Mouse (Mus musculus): ENCODE measurements around the gene Tssc4. TPM values are rescaled to one million over a fixed set of nuclear protein-coding genes. Genes with fewer than 3 reads are reported as not detected.

The Tssc4 gene
- polyA plus RNA-seq, 1 experiment, result 86.7 TPM

- Histone ChIP-seq H3K4me3 (ENCODE audit: insufficient read depth, poor library complexity, severe bottlenecking) (no peak overlapping the region), H3K79me3 (ENCODE audit: low read depth) (no peaks in the 10 kb centered on the region), H3K36me3 (ENCODE audit: control insufficient read depth, insufficient read depth) (no peaks in the 10 kb centered on the region), H3K27me3 (ENCODE audit: control insufficient read depth, insufficient read depth, insufficient read length) (no peaks in the 10 kb centered on the region), H3K79me2 (ENCODE audit: control insufficient read depth, insufficient read depth) (no peaks in the 10 kb centered on the region), H3ac (ENCODE audit: control insufficient read depth, insufficient read length, low read depth) (no peak overlapping the region)
- TF ChIP-seq USF1 (IDR thresholded peaks at IDR 0.05; ENCODE audit: low read depth), result no peak
- TF ChIP-seq MYOD1 (IDR thresholded peaks at IDR 0.05; ENCODE audit: control insufficient read depth, insufficient read length, low read depth), result no peak
- TF ChIP-seq MAX (IDR thresholded peaks at IDR 0.05), result no peak
- TF ChIP-seq FOSL1 (IDR thresholded peaks at IDR 0.05; ENCODE audit: insufficient read depth, low read length, poor library complexity, severe bottlenecking), result no peak
- no peak for TF ChIP-seq MYOG (IDR thresholded peaks at IDR 0.05; ENCODE audit: control insufficient read depth, extremely low read depth, insufficient read length)
- no peak for TF ChIP-seq CEBPB (IDR thresholded peaks at IDR 0.05; ENCODE audit: low read depth)
- no peak for TF ChIP-seq CTCF (IDR thresholded peaks at IDR 0.05; ENCODE audit: control insufficient read depth, insufficient read depth, insufficient read length)
Measured at GRCm38 (mm10) chr7:143077351-143077750, 8.3 kb downstream of the Tssc4 start.

GRCm38 (mm10) chr7:143082024-143082423 lies 13.0 kb downstream of the Tssc4 start:
- Histone ChIP-seq H3ac (ENCODE audit: control insufficient read depth, insufficient read length, low read depth) (no peak overlapping the region), H3K36me3 (ENCODE audit: control insufficient read depth, insufficient read depth) (no peaks in the 10 kb centered on the region)

GRCm38 (mm10) chr7:143083708-143084107 lies 14.7 kb downstream of the Tssc4 start:
- Histone ChIP-seq H3K4me3 (ENCODE audit: insufficient read depth, poor library complexity, severe bottlenecking) (no peak overlapping the region), H3K36me3 (ENCODE audit: control insufficient read depth, insufficient read depth) (no peaks in the 10 kb centered on the region), H3ac (ENCODE audit: control insufficient read depth, insufficient read length, low read depth) (no peak overlapping the region), H3K79me3 (ENCODE audit: low read depth) (no peaks in the 10 kb centered on the region), H3K27me3 (ENCODE audit: control insufficient read depth, insufficient read depth, insufficient read length) (peaks cover 3% of the 10 kb centered on the region), H3K79me2 (ENCODE audit: control insufficient read depth, insufficient read depth) (no peaks in the 10 kb centered on the region)
- TF ChIP-seq MAX (IDR thresholded peaks at IDR 0.05) (no peak), MYOD1 (IDR thresholded peaks at IDR 0.05; ENCODE audit: control insufficient read depth, insufficient read length, low read depth) (no peak), FOSL1 (IDR thresholded peaks at IDR 0.05; ENCODE audit: insufficient read depth, low read length, poor library complexity, severe bottlenecking) (no peak), USF1 (IDR thresholded peaks at IDR 0.05; ENCODE audit: low read depth) (no peak), CTCF (IDR thresholded peaks at IDR 0.05; ENCODE audit: control insufficient read depth, insufficient read depth, insufficient read length) (no peak), MYOG (IDR thresholded peaks at IDR 0.05; ENCODE audit: control insufficient read depth, extremely low read depth, insufficient read length) (no peak), CEBPB (IDR thresholded peaks at IDR 0.05; ENCODE audit: low read depth) (no peak)

More at GRCm38 (mm10) chr7:143082024-143082423, 13.0 kb downstream of the Tssc4 start:
- Histone ChIP-seq H3K79me3 (ENCODE audit: low read depth) (no peaks in the 10 kb centered on the region), H3K79me2 (ENCODE audit: control insufficient read depth, insufficient read depth) (no peaks in the 10 kb centered on the region), H3K4me3 (ENCODE audit: insufficient read depth, poor library complexity, severe bottlenecking) (no peak overlapping the region), H3K27me3 (ENCODE audit: control insufficient read depth, insufficient read depth, insufficient read length) (no peaks in the 10 kb centered on the region)
- no peak for TF ChIP-seq MAX (IDR thresholded peaks at IDR 0.05)
- no peak for TF ChIP-seq FOSL1 (IDR thresholded peaks at IDR 0.05; ENCODE audit: insufficient read depth, low read length, poor library complexity, severe bottlenecking)
- TF ChIP-seq CEBPB (IDR thresholded peaks at IDR 0.05; ENCODE audit: low read depth), result no peak
- TF ChIP-seq MYOG (IDR thresholded peaks at IDR 0.05; ENCODE audit: control insufficient read depth, extremely low read depth, insufficient read length), result no peak
- no peak for TF ChIP-seq CTCF (IDR thresholded peaks at IDR 0.05; ENCODE audit: control insufficient read depth, insufficient read depth, insufficient read length)
- TF ChIP-seq USF1 (IDR thresholded peaks at IDR 0.05; ENCODE audit: low read depth), result no peak
- no peak for TF ChIP-seq MYOD1 (IDR thresholded peaks at IDR 0.05; ENCODE audit: control insufficient read depth, insufficient read length, low read depth)

GRCm38 (mm10) chr7:143086366-143086765 lies 17.3 kb downstream of the Tssc4 start:
- TF ChIP-seq CEBPB (IDR thresholded peaks at IDR 0.05; ENCODE audit: low read depth) (no peak), CTCF (IDR thresholded peaks at IDR 0.05; ENCODE audit: control insufficient read depth, insufficient read depth, insufficient read length) (peak; percentile 57)
- no peaks in the 10 kb centered on the region for H3K36me3 ChIP-seq (ENCODE audit: control insufficient read depth, insufficient read depth)
- no peaks in the 10 kb centered on the region for H3K79me2 ChIP-seq (ENCODE audit: control insufficient read depth, insufficient read depth)
- H3K79me3 ChIP-seq (ENCODE audit: low read depth), result no peaks in the 10 kb centered on the region
- H3K4me3 ChIP-seq (ENCODE audit: insufficient read depth, poor library complexity, severe bottlenecking), result no peak overlapping the region
- H3K27me3 ChIP-seq (ENCODE audit: control insufficient read depth, insufficient read depth, insufficient read length), result peaks cover 15% of the 10 kb centered on the region
- no peak overlapping the region for H3ac ChIP-seq (ENCODE audit: control insufficient read depth, insufficient read length, low read depth)

- Histone ChIP-seq H3K79me2 (ENCODE audit: control insufficient read depth, insufficient read depth) (no peaks in the 10 kb centered on the region), H3K79me3 (ENCODE audit: low read depth) (no peaks in the 10 kb centered on the region), H3K36me3 (ENCODE audit: control insufficient read depth, insufficient read depth) (no peaks in the 10 kb centered on the region), H3K27me3 (ENCODE audit: control insufficient read depth, insufficient read depth, insufficient read length) (peaks cover 15% of the 10 kb centered on the region), H3ac (ENCODE audit: control insufficient read depth, insufficient read length, low read depth) (no peak overlapping the region), H3K4me3 (ENCODE audit: insufficient read depth, poor library complexity, severe bottlenecking) (no peak overlapping the region)
- TF ChIP-seq CTCF (IDR thresholded peaks at IDR 0.05; ENCODE audit: control insufficient read depth, insufficient read depth, insufficient read length) (peak; percentile 42), MYOG (IDR thresholded peaks at IDR 0.05; ENCODE audit: control insufficient read depth, extremely low read depth, insufficient read length) (no peak)
Measured at GRCm38 (mm10) chr7:143087070-143087579, 18.1 kb downstream of the Tssc4 start.

GRCm38 (mm10) chr7:143093847-143094246 lies 24.8 kb downstream of the Tssc4 start:
- Histone ChIP-seq H3K36me3 (ENCODE audit: control insufficient read depth, insufficient read depth) (no peaks in the 10 kb centered on the region), H3K27me3 (ENCODE audit: control insufficient read depth, insufficient read depth, insufficient read length) (peaks cover 11% of the 10 kb centered on the region), H3ac (ENCODE audit: control insufficient read depth, insufficient read length, low read depth) (no peak overlapping the region), H3K79me3 (ENCODE audit: low read depth) (no peaks in the 10 kb centered on the region), H3K79me2 (ENCODE audit: control insufficient read depth, insufficient read depth) (no peaks in the 10 kb centered on the region), H3K4me3 (ENCODE audit: insufficient read depth, poor library complexity, severe bottlenecking) (no peak overlapping the region)
- TF ChIP-seq FOSL1 (IDR thresholded peaks at IDR 0.05; ENCODE audit: insufficient read depth, low read length, poor library complexity, severe bottlenecking), result no peak
- TF ChIP-seq CTCF (IDR thresholded peaks at IDR 0.05; ENCODE audit: control insufficient read depth, insufficient read depth, insufficient read length), result no peak
- TF ChIP-seq MAX (IDR thresholded peaks at IDR 0.05), result no peak
- no peak for TF ChIP-seq USF1 (IDR thresholded peaks at IDR 0.05; ENCODE audit: low read depth)
- TF ChIP-seq MYOD1 (IDR thresholded peaks at IDR 0.05; ENCODE audit: control insufficient read depth, insufficient read length, low read depth), result no peak
- no peak for TF ChIP-seq MYOG (IDR thresholded peaks at IDR 0.05; ENCODE audit: control insufficient read depth, extremely low read depth, insufficient read length)
- no peak for TF ChIP-seq CEBPB (IDR thresholded peaks at IDR 0.05; ENCODE audit: low read depth)

Data from C2C12 (cell line).